ENCODE assay signal across 8 mouse cellular contexts in genomic region chr17:70720766-70721165, GRCm38 (mm10).
DNase-seq lines count a peak whose midpoint lies in the region; ATAC-seq and TF ChIP-seq lines count a peak whose summit lies in the region.

No protein-coding gene starts in this region.

- no peaks in the 10 kb centered on the region for H3K4me1 ChIP-seq in midbrain, postnatal 0 days (ENCODE audit: insufficient read depth, low read length)

- H3K27me3 ChIP-seq in midbrain, postnatal 0 days (ENCODE audit: insufficient read depth, low read length): no peaks in the 10 kb centered on the region

- no peaks in the 10 kb centered on the region for H3K36me3 ChIP-seq in midbrain, postnatal 0 days (ENCODE audit: insufficient read depth, low read length)

- 24% methylated on average over 8 of the region's 8 CpGs for WGBS in midbrain, postnatal 0 days

- DNase-seq in left cerebral cortex, adult 2 months (ENCODE audit: extremely low spot score in 1 of 2, low spot score in 2 of 2): no peak
- DNase-seq in left cerebral cortex, postnatal 14 days (ENCODE audit: low spot score in 2 of 2): no peak
- peak; percentile 87 for DNase-seq in R1 (ENCODE audit: low read depth, low spot score)
- peak; percentile 18 to 38 for DNase-seq in heart, postnatal 14 days
- peak; percentile 10 for DNase-seq in midbrain, postnatal 0 days (ENCODE audit: low spot score)
- DNase-seq in spleen, postnatal 10 days (ENCODE audit: low spot score in 2 of 2): no peak
- DNase-seq in layer of hippocampus, adult 11-12 months (ENCODE audit: low spot score): no peak
- no peak for DNase-seq in layer of hippocampus, postnatal 14 days (ENCODE audit: low spot score in 2 of 2)

- H3K9me3 ChIP-seq in midbrain, postnatal 0 days (ENCODE audit: low read length): no peaks in the 10 kb centered on the region

- no peak for ATAC-seq in midbrain, postnatal 0 days (ENCODE audit: low FRiP score)

- intact Hi-C loops in left cerebral cortex, adult 2 months (cut with DNase I): no loop called here
- intact Hi-C loops in left cerebral cortex, postnatal 14 days (cut with DNase I): no loop called here
- intact Hi-C loops in heart, postnatal 14 days (cut with DNase I): no loop called here

- peak; percentile 12 for TF ChIP-seq CTCF in left cerebral cortex, adult 2 months (IDR thresholded peaks at IDR 0.05)
- TF ChIP-seq CTCF in midbrain, postnatal 0 days (IDR thresholded peaks at IDR 0.05): peak; percentile 36

- no peak overlapping the region for H3K4me2 ChIP-seq in midbrain, postnatal 0 days (ENCODE audit: low read depth, low read length, poor library complexity, severe bottlenecking)

- no peak overlapping the region for H3K27ac ChIP-seq in left cerebral cortex, adult 2 months
- no peak overlapping the region for H3K27ac ChIP-seq in midbrain, postnatal 0 days (ENCODE audit: low read depth, low read length)

- H3K4me3 ChIP-seq in left cerebral cortex, adult 2 months: no peak overlapping the region
- H3K4me3 ChIP-seq in midbrain, postnatal 0 days (ENCODE audit: low read depth, low read length): no peak overlapping the region

- H3K9ac ChIP-seq in midbrain, postnatal 0 days (replicated peaks; ENCODE audit: low read length, poor library complexity, severe bottlenecking): no peak overlapping the region

Comparison
In these comparisons a context has a peak if more than half of its experiments do, and no peak if none do; other contexts are left out.
1. DNase-seq: peak in R1 (single experiment), heart, postnatal 14 days (2 of 2) and midbrain, postnatal 0 days (single experiment); none in left cerebral cortex, adult 2 months (0 of 2), left cerebral cortex, postnatal 14 days (0 of 2), spleen, postnatal 10 days (0 of 2), layer of hippocampus, adult 11-12 months (single experiment) and layer of hippocampus, postnatal 14 days (0 of 2).